Mouse (Mus musculus): Measurements from ENCODE around the gene Smug1. TPM values are rescaled to one million over a fixed set of nuclear protein-coding genes. Genes with fewer than 3 reads are reported as not detected.

Smug1 gene
- total RNA-seq, 2 experiments from 2014 or later, result 12.2 to 14.1 TPM

GRCm38 (mm10) chr15:103115256-103115655 lies 51.6 kb downstream of the Smug1 start:
- no peak for DNase-seq (ENCODE audit: low spot score)

GRCm38 (mm10) chr15:103113077-103113476 lies 53.8 kb downstream of the Smug1 start:
- DNase-seq (ENCODE audit: low spot score), result no peak
- intact Hi-C loops (cut with DNase I), result no loop called here

More at GRCm38 (mm10) chr15:103115256-103115655, 51.6 kb downstream of the Smug1 start:
- intact Hi-C loops (cut with DNase I), result no loop called here

GRCm38 (mm10) chr15:103112309-103112708 lies 54.6 kb downstream of the Smug1 start:
- intact Hi-C loops (cut with DNase I), result no loop called here

GRCm38 (mm10) chr15:103109940-103110339 lies 57.0 kb downstream of the Smug1 start:
- intact Hi-C loops (cut with DNase I), result no loop called here
- no peak for DNase-seq (ENCODE audit: low spot score)

More at GRCm38 (mm10) chr15:103112309-103112708, 54.6 kb downstream of the Smug1 start:
- DNase-seq (ENCODE audit: low spot score), result no peak

- DNase-seq (ENCODE audit: low spot score), result no peak
- intact Hi-C loops (cut with DNase I), result no loop called here
Measured at GRCm38 (mm10) chr15:103108066-103108676, 58.7 kb downstream of the Smug1 start.

- no peak for DNase-seq (ENCODE audit: low spot score)
- intact Hi-C loops (cut with DNase I), result no loop called here
Measured at GRCm38 (mm10) chr15:103106201-103106600, 60.7 kb downstream of the Smug1 start.

Other genes starting within 250 kb of the Smug1 start
- gene Hoxc13, start 246.0 kb downstream of the Smug1 start, total RNA-seq (2021), result not detected
- gene Hoxc12, start 230.3 kb downstream of the Smug1 start, total RNA-seq (2021), result not detected
- not detected for gene Hoxc11, start 212.7 kb downstream of the Smug1 start, total RNA-seq (2021)
- gene Hoxc10, start 200.3 kb downstream of the Smug1 start, total RNA-seq (2021), result not detected
- gene Hoxc5, start 199.6 kb downstream of the Smug1 start, total RNA-seq (2021), result not detected
- gene Hoxc9, start 190.7 kb downstream of the Smug1 start, total RNA-seq (2021), result not detected
- gene Hoxc8, start 176.5 kb downstream of the Smug1 start, total RNA-seq (2021), result not detected
- gene Hoxc6, start 168.8 kb downstream of the Smug1 start, total RNA-seq (2021), result not detected
- not detected for gene Hoxc4, start 148.2 kb downstream of the Smug1 start, total RNA-seq (2021)
- 10 to 100 TPM; 55.9 to 63.9 TPM for gene Cbx5, start 72.7 kb upstream of the Smug1 start, total RNA-seq (2021)
- 100 to 1,000 TPM; 133 to 153 TPM for gene Hnrnpa1, start 73.3 kb upstream of the Smug1 start, total RNA-seq (2021)
- under 1 TPM; 0.42 to 0.64 TPM for gene Nfe2, start 91.3 kb upstream of the Smug1 start, total RNA-seq (2021)
- gene Copz1, start 105.6 kb upstream of the Smug1 start, total RNA-seq (2021), result 10 to 100 TPM; 51.8 to 53.4 TPM
- not detected for gene Gpr84, start 143.5 kb upstream of the Smug1 start, total RNA-seq (2021)
- 10 to 100 TPM; 12.5 to 13.7 TPM for gene Zfp385a, start 173.0 kb upstream of the Smug1 start, total RNA-seq (2021)
- gene Itga5, start 199.7 kb upstream of the Smug1 start, total RNA-seq (2021), result 10 to 100 TPM; 48.1 to 48.2 TPM

Measured in heart, postnatal 25 days (tissue).